Mouse (Mus musculus) adrenal gland, postnatal 36 days (tissue): ENCODE measurements around the gene 1500009C09Rik. TPM values are rescaled to one million over a fixed set of nuclear protein-coding genes. Genes with fewer than 3 reads are reported as not detected.

Source experiments
- DNase-seq, 2 experiments: peaks; one replicate each; pipeline ENCODE4 v3.0.0; 2021; ENCODE audit warnings: mixed read lengths in 1 of 2
- long read RNA-seq, 2 experiments: library from polyadenylated mRNA; stranded (forward); transcript quantifications; one replicate each; pipeline ENCODE4 v2.0.0; 2021; ENCODE audit warnings: borderline sequencing depth in 2 of 2
- total RNA-seq, 2 experiments: library from RNA; stranded (reverse); gene quantifications; 2 replicates each; pipeline ENCODE4 v1.2.3; 2021

1500009C09Rik gene
- total RNA-seq = 1 to 10 TPM in 1 of 2 experiments, under 1 TPM in 1; 0.23 to 1.2 TPM
- long read RNA-seq, experiment 1 = 0 reads
- long read RNA-seq, experiment 2 = 0 reads

DNA sequence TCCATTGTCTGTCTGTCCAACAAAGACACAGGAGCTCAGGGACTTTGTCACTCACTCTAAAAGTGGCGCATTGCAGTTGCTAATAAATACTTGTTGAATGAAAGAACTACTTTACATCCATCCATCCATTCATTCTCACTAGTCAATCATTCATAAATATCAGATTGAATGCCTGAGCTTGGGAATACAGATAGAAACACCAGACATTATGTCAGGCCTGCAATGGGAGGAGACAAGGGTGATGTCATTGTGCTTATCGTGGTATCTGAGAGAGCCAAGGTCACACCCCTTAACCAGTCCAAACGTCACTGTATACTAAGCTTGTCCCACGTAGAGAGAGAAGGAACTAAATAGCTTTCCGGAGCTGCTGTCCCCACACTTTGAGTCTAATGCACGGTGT lies at the start of gene 1500009C09Rik:
TSS of gene 1500009C09Rik (plus strand) at position 301 of the 400 bp plus-strand sequence.
- DNase-seq = no peak

- no peak for DNase-seq
These were observed 49.1 kb upstream of the 1500009C09Rik start for GRCm38 (mm10) chr15:82203090-82203489.

GRCm38 (mm10) chr15:82203611-82204351 lies 48.4 kb upstream of the 1500009C09Rik start:
- no peak for DNase-seq

- DNase-seq = no peak
These were observed 47.4 kb upstream of the 1500009C09Rik start for GRCm38 (mm10) chr15:82204680-82205371.

DNA sequence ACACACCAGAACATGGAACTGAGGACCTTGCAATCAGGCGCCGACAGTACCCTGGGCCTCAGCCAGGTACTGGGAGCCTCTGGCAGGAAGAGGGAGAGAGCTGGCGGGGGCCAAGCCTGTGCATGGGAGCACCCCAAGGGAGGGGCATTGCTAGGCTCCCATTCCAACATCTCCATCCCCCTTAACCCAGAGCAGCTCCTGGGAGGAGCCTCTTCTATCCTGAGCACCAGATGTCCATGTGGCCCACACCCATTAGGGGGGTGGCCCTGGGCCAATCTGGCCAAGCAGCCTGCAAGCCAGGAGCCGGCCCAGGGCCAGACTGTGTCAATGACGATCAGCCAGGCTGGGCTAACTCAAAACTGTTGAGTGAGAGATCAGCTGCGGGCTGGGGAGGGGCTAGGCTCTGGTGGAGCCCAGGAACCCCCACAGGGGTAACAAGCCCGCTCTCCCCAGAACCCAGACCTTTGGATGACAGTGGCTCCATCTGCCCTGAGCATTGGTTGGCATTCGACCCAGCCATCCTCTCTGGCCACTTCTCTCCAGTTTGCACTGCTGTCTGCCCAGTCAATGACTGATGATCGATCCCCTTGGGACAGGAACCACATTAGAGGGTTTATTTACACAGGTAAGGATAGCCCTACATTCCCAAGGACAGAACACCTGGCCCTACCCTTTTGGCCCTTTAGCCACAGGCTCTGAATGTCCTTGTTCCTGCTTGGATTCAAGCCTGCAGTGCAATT lies 45.7 kb upstream of the 1500009C09Rik start:
- peak; percentile 49 to 72 for DNase-seq

DNA sequence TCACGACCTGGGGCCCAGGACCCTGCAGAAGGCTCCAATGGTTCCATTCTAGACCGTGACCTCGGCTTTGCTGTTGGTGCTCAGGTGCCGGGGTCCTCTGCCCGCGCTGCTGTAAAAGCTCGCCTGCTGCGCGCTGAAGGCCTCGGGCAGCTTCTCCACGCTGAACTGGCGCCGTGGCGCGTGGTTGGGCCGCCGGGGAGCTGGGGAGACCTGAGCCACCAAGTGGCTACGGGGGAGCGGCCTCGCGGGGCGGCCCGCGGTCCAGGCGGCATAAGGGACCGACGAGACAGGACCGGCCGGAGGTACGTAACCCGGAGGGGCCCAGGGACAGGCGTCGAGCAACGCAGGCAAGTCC lies 45.1 kb upstream of the 1500009C09Rik start:
- no peak for DNase-seq

GRCm38 (mm10) chr15:82207504-82208219 lies 44.5 kb upstream of the 1500009C09Rik start:
- DNase-seq = no peak

DNA sequence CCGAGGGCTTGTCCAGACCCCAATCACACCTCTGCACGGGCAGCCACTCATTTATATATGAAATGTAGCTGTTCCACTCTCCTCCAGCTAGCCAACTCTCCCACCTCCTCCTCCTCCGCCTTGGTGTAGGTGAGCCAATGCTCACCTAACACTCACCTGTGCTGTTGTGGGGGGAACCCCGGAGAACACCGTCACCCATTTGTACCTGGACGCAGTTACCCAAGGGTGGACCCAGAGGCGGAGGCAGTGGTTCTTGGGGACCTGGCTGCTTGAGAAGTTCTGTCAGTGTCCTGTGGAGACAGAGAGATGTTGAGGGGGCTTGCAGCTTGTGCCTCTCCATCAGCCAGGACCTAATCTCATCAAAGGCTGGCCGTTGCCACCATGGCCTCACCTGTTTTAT lies 43.9 kb upstream of the 1500009C09Rik start:
- DNase-seq = no peak

DNA sequence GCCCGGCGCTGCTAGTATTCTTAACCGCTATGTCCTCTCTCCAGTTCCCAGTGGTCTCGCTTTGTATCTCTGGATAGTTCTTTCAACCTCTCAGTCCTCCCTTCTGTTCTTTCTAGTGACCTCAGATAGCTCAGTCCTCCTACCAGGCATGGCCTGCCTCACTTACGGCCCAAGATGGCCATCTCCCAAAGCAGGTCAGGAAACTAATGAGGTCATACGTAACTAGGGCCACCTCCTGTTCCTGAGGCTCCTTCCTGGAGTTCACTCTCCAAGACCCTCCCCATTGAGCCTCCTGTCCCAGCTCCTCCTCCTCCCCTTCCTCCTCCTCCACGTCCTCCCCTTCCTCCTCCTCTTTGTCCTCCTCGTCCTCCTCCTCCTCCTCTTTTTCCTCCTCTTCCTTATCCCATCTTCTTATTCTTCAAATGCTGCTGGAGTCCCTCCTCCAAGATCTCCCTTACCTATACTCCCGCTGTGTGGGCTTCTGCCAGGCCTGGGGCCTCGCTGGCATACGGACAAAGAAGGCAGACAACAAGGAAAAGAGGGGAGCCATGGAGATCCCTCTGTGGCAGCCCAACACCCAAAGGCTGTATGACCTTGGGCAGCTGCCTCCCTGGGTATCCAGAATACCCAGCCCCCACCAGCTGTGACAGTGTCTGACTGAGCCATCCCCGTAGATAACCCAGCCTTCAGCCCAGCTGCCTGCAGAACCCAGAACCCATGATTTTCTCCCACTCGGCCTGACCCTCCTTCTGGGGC lies 42.7 kb upstream of the 1500009C09Rik start:
- no peak for DNase-seq

- DNase-seq = no peak
These were observed 41.4 kb upstream of the 1500009C09Rik start for GRCm38 (mm10) chr15:82210801-82211200.

DNA sequence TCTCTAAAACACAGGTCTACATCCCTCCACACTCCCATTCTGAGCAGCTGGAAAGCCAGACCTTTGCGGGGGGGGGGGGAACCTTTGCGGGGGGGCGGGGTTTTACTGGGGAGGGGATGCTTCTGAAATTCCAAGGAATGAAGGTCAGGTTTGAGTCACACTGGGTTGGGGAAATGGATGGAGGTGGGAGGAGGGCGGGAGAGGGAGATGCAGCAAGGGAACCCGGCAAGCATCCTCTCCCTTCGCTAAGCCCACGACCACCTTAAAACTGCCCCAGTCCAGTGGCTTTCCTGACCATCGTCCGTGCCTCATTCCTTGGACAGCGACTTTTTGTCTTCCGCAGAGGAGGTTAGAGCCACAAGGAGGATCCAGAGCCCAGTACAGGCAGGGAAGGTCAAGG lies 40.9 kb upstream of the 1500009C09Rik start:
- no peak for DNase-seq

GRCm38 (mm10) chr15:82211911-82212751 lies 40.1 kb upstream of the 1500009C09Rik start:
- peak; percentile 17 to 25 for DNase-seq

GRCm38 (mm10) chr15:82212752-82213063 lies 39.5 kb upstream of the 1500009C09Rik start, which contains the start of gene Shisa8:
Gene Shisa8, minus strand, starts transcription at chr15:82212815.
- peak; percentile 24 to 48 for DNase-seq

DNA sequence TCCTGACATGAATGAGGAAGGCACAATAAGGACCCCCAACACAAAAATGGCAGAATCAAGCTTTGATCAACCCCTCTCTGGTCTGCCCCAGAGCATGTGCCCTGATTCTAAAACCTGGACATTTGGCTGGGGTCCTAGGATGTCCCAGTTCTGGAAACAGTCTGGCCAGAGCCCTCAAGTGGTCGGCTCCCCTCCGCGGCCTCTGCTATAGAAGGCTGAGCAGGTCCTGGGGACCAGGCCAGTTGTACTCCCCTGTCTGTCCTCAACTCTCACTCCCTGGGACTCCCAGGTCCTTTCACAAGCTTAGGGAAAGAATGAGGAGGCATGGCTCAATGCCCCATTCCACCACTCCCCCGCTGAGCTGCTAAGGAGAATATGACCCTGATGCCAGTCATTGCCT lies 39.0 kb upstream of the 1500009C09Rik start:
- DNase-seq = no peak

GRCm38 (mm10) chr15:82215332-82216046 lies 36.7 kb upstream of the 1500009C09Rik start:
- DNase-seq = no peak

DNA sequence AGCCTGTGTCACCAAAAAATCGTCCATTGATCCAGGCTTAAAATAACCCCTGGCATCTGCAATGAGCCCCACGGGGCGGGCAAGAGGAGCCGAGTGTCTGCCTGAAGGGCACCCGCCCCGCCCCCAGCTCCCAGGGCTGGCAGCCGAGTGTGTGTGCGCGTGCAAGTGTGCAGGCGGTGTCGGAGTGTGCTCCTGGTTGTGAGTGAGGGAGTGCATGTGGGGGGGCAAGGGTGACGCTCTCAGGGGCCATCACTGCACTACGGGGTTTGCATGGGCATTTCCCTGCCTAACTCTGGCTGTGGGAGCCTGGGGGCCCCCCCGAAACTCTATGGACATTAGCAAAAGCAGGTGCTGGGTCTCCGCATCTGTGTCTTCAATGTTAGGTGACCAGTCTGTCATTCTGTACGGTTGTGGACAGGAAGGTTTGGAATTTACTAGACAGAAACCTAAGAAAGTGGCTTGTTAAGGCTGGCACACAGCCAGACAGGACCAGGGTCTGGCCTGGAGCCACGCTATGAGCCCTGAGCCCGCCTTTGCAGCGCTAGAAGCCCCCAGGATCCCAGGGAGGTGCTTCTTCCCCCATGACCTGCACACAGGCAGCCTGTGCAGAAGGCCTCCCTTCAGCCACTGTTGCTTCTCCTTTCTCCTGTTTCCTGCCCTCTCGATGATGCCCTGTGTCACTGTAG lies 35.9 kb upstream of the 1500009C09Rik start:
- no peak for DNase-seq

- no peak for DNase-seq
These were observed 35.2 kb upstream of the 1500009C09Rik start for GRCm38 (mm10) chr15:82217039-82217438.

- DNase-seq = no peak
These were observed 34.2 kb upstream of the 1500009C09Rik start for GRCm38 (mm10) chr15:82217980-82218379.
